Mouse (Mus musculus) v-Abl transformed pro-B cells (cell line): ENCODE results near the gene Chchd1.

Experiments
- in situ Hi-C, 2 experiments: fragments of 400-800 bp; cut with MboI; formaldehyde crosslinking; loops; one replicate each; pipeline ENCODE4 v1.15.1; 2025; ENCODE audit not compliant: unreplicated experiment in 2 of 2

Chchd1 gene

GRCm38 (mm10) chr14:20702741-20703381 is at the start of gene Chchd1:
Gene Chchd1 (plus strand): TSS chr14:20703006.
- in situ Hi-C loops: no loop called here

GRCm38 (mm10) chr14:20654690-20655421 is 48.0 kb upstream of the Chchd1 start:
- in situ Hi-C loops: loop anchor here (5.0 to 25.0 kb wide), 5 partner anchors 78 to 668 kb away; partner anchors contain the start of gene Gng2 (in 1 of the 2)

GRCm38 (mm10) chr14:20655731-20656130 is 47.1 kb upstream of the Chchd1 start:
- in situ Hi-C loops: loop anchor here (5.0 to 25.0 kb wide), 5 partner anchors 78 to 668 kb away; partner anchors contain the start of gene Gng2 (in 1 of the 2)

GRCm38 (mm10) chr14:20656361-20656760 is 46.4 kb upstream of the Chchd1 start, which contains the start of gene Myoz1:
Gene Myoz1 (minus strand): TSS chr14:20656540.
- in situ Hi-C loops: loop anchor here (5.0 to 25.0 kb wide), 5 partner anchors 79 to 669 kb away; partner anchors contain the start of gene Gng2 (in 1 of the 2)

- in situ Hi-C loops: loop anchor here (5.0 to 25.0 kb wide), 5 partner anchors 81 to 671 kb away; partner anchors contain the start of gene Gng2 (in 1 of the 2)
Measured at GRCm38 (mm10) chr14:20658326-20658725, 44.5 kb upstream of the Chchd1 start.

GRCm38 (mm10) chr14:20658902-20659301 is 43.9 kb upstream of the Chchd1 start:
- in situ Hi-C loops: loop anchor here (5.0 to 25.0 kb wide), 5 partner anchors 82 to 672 kb away; partner anchors contain the start of gene Gng2 (in 1 of the 2)

- in situ Hi-C loops: loop anchor here (5.0 to 25.0 kb wide), 6 partner anchors 82 to 672 kb away; partner anchors contain the start of genes Ecd (in 2 of the 2), Fam149b (in 2 of the 2) and Gng2 (in 1 of the 2)
Measured at GRCm38 (mm10) chr14:20659687-20660086, 43.1 kb upstream of the Chchd1 start.

GRCm38 (mm10) chr14:20660827-20661660 is 41.8 kb upstream of the Chchd1 start:
- in situ Hi-C loops: loop anchor here (10.0 to 25.0 kb wide), 4 partner anchors 316 to 674 kb away; partner anchors contain the start of genes Ecd (in 2 of the 2), Fam149b (in 2 of the 2) and Gng2 (in 1 of the 2)

GRCm38 (mm10) chr14:20661661-20662331 is 41.0 kb upstream of the Chchd1 start:
- in situ Hi-C loops: loop anchor here (10.0 to 25.0 kb wide), 4 partner anchors 317 to 674 kb away; partner anchors contain the start of genes Ecd (in 2 of the 2), Fam149b (in 2 of the 2) and Gng2 (in 1 of the 2)

GRCm38 (mm10) chr14:20662740-20663139 is 40.1 kb upstream of the Chchd1 start:
- in situ Hi-C loops: loop anchor here (10.0 to 25.0 kb wide), 4 partner anchors 318 to 675 kb away; partner anchors contain the start of genes Ecd (in 2 of the 2), Fam149b (in 2 of the 2) and Gng2 (in 1 of the 2)

- in situ Hi-C loops: loop anchor here (10.0 to 25.0 kb wide), 4 partner anchors 319 to 676 kb away; partner anchors contain the start of genes Ecd (in 2 of the 2), Fam149b (in 2 of the 2) and Gng2 (in 1 of the 2)
Measured at GRCm38 (mm10) chr14:20663601-20664000, 39.2 kb upstream of the Chchd1 start.

- in situ Hi-C loops: loop anchor here (10.0 to 25.0 kb wide), 4 partner anchors 320 to 677 kb away; partner anchors contain the start of genes Ecd (in 2 of the 2), Fam149b (in 2 of the 2) and Gng2 (in 1 of the 2)
Measured at GRCm38 (mm10) chr14:20664436-20664835, 38.4 kb upstream of the Chchd1 start.

- in situ Hi-C loops: loop anchor here (10.0 to 25.0 kb wide), 4 partner anchors 323 to 680 kb away; partner anchors contain the start of genes Ecd (in 2 of the 2), Fam149b (in 2 of the 2) and Gng2 (in 1 of the 2)
Measured at GRCm38 (mm10) chr14:20667469-20667868, 35.3 kb upstream of the Chchd1 start.

GRCm38 (mm10) chr14:20668154-20668810 is 34.5 kb upstream of the Chchd1 start, which contains the start of gene Synpo2l:
Gene Synpo2l (minus strand): TSS chr14:20668354.
- in situ Hi-C loops: loop anchor here (10.0 to 25.0 kb wide), 4 partner anchors 323 to 681 kb away; partner anchors contain the start of genes Ecd (in 2 of the 2), Fam149b (in 2 of the 2) and Gng2 (in 1 of the 2)

- in situ Hi-C loops: loop anchor here (25.0 kb wide), 3 partner anchors 561 to 686 kb away; partner anchors contain the start of gene Gng2 (in 1 of the 2)
Measured at GRCm38 (mm10) chr14:20672990-20673389, 29.8 kb upstream of the Chchd1 start.

- in situ Hi-C loops: loop anchor here (25.0 kb wide), 3 partner anchors 561 to 686 kb away; partner anchors contain the start of gene Gng2 (in 1 of the 2)
Measured at GRCm38 (mm10) chr14:20673735-20674063, 29.1 kb upstream of the Chchd1 start.

- in situ Hi-C loops: loop anchor here (25.0 kb wide), 3 partner anchors 562 to 687 kb away; partner anchors contain the start of gene Gng2 (in 1 of the 2)
Measured at GRCm38 (mm10) chr14:20674064-20674833, 28.6 kb upstream of the Chchd1 start, which contains the start of gene Sec24c. Gene Sec24c (plus strand): TSS chr14:20674308.
